Mouse (Mus musculus): ENCODE measurements around the gene Mthfsd. TPM values are rescaled to one million over a fixed set of nuclear protein-coding genes. Genes with fewer than 3 reads are reported as not detected.
"Not testable (repeated sequence)": the region's sequence is repeated elsewhere in the genome, so short reads cannot be mapped to it uniquely, and the experiment has no call there.

Gene Mthfsd
- polyA plus RNA-seq (2015; fragmentation: Nextera tagmentation; extraction: Ambion mirVana) = 32.1 and 32.3 TPM in 2 replicates

GRCm38 (mm10) chr8:121107668-121108656 is at the start of gene Mthfsd:
Gene Mthfsd, minus strand, starts transcription at chr8:121108392.
- H3K36me3 ChIP-seq (ENCODE audit: control insufficient read depth, insufficient read depth) = peaks cover 9% of the 10 kb centered on the region; the same call in 1 of the 2 replicates
- ATAC-seq (replicated peaks; ENCODE audit: extremely low read depth, insufficient read depth, low FRiP score) = peak; percentile 92
- H3K4me1 ChIP-seq (ENCODE audit: control insufficient read depth, insufficient read depth, low read length) = peaks cover 12% of the 10 kb centered on the region
- H3K9me3 ChIP-seq (replicated peaks; ENCODE audit: control insufficient read depth, low read length) = no peaks in the 10 kb centered on the region
- WGBS = 1% methylated on average over 75 of the region's 75 CpGs
- H3K4me3 ChIP-seq (ENCODE audit: low read length) = peak within 1 kb of the TSS; percentile 68
- H3K9ac ChIP-seq (ENCODE audit: low read length) = peak within 1 kb of the TSS; percentile 81
- 0 out of 2 replicates have a peak, but pooled peaks cover 7% of the 10 kb centered on the region for H3K27me3 ChIP-seq (ENCODE audit: control insufficient read depth, insufficient read depth, low read length)
- H3K4me2 ChIP-seq (ENCODE audit: low read depth, low read length) = peak within 1 kb of the TSS; percentile 93
- peak within 1 kb of the TSS; percentile 49 for H3K27ac ChIP-seq (ENCODE audit: low read length)

- Histone ChIP-seq H3K4me1 (ENCODE audit: control insufficient read depth, insufficient read depth, low read length) (peaks cover 15% of the 10 kb centered on the region), H3K27me3 (ENCODE audit: control insufficient read depth, insufficient read depth, low read length) (peaks cover 3% of the 10 kb centered on the region), H3K4me3 (ENCODE audit: low read length) (no peak overlapping the region), H3K36me3 (ENCODE audit: control insufficient read depth, insufficient read depth) (no peaks in the 10 kb centered on the region), H3K9ac (ENCODE audit: low read length) (no peak overlapping the region), H3K27ac (ENCODE audit: low read length) (no peak overlapping the region), H3K9me3 (replicated peaks; ENCODE audit: control insufficient read depth, low read length) (no peaks in the 10 kb centered on the region), H3K4me2 (ENCODE audit: low read depth, low read length) (no peak overlapping the region)
- no peak for ATAC-seq (replicated peaks; ENCODE audit: extremely low read depth, insufficient read depth, low FRiP score)
- WGBS = 80% methylated on average over 7 of the region's 7 CpGs
Measured at GRCm38 (mm10) chr8:121156990-121157491, 48.8 kb upstream of the Mthfsd start.

GRCm38 (mm10) chr8:121152394-121152793 is 44.2 kb upstream of the Mthfsd start:
- H3K36me3 ChIP-seq (ENCODE audit: control insufficient read depth, insufficient read depth) = no peaks in the 10 kb centered on the region
- H3K4me1 ChIP-seq (ENCODE audit: control insufficient read depth, insufficient read depth, low read length) = peaks cover 8% of the 10 kb centered on the region
- peak; percentile 28; the same call in 1 of the 2 replicates for ATAC-seq (replicated peaks; ENCODE audit: extremely low read depth, insufficient read depth, low FRiP score)
- H3K4me2 ChIP-seq (ENCODE audit: low read depth, low read length) = 0 out of 2 replicates have a peak overlapping the region, but pooled peaks have one; percentile 7
- H3K9ac ChIP-seq (ENCODE audit: low read length) = no peak overlapping the region
- H3K4me3 ChIP-seq (ENCODE audit: low read length) = no peak overlapping the region
- no peaks in the 10 kb centered on the region for H3K9me3 ChIP-seq (replicated peaks; ENCODE audit: control insufficient read depth, low read length)
- WGBS = 20% methylated on average over 12 of the region's 12 CpGs
- H3K27me3 ChIP-seq (ENCODE audit: control insufficient read depth, insufficient read depth, low read length) = peaks cover 3% of the 10 kb centered on the region
- no peak overlapping the region for H3K27ac ChIP-seq (ENCODE audit: low read length)

GRCm38 (mm10) chr8:121148573-121149083 is 40.4 kb upstream of the Mthfsd start:
- ATAC-seq (replicated peaks; ENCODE audit: extremely low read depth, insufficient read depth, low FRiP score) = no peak
- H3K4me3 ChIP-seq (ENCODE audit: low read length) = no peak overlapping the region
- H3K4me1 ChIP-seq (ENCODE audit: control insufficient read depth, insufficient read depth, low read length) = peaks cover 8% of the 10 kb centered on the region
- H3K27ac ChIP-seq (ENCODE audit: low read length) = no peak overlapping the region
- H3K27me3 ChIP-seq (ENCODE audit: control insufficient read depth, insufficient read depth, low read length) = peaks cover 5% of the 10 kb centered on the region
- WGBS = 21% methylated on average over 8 of the region's 8 CpGs
- H3K4me2 ChIP-seq (ENCODE audit: low read depth, low read length) = no peak overlapping the region
- no peaks in the 10 kb centered on the region for H3K9me3 ChIP-seq (replicated peaks; ENCODE audit: control insufficient read depth, low read length)
- H3K36me3 ChIP-seq (ENCODE audit: control insufficient read depth, insufficient read depth) = no peaks in the 10 kb centered on the region
- no peak overlapping the region for H3K9ac ChIP-seq (ENCODE audit: low read length)

- H3K4me3 ChIP-seq (ENCODE audit: low read length); H3K9ac ChIP-seq (ENCODE audit: low read length); H3K27me3 ChIP-seq (ENCODE audit: control insufficient read depth, insufficient read depth, low read length); H3K4me2 ChIP-seq (ENCODE audit: low read depth, low read length); ATAC-seq (replicated peaks; ENCODE audit: extremely low read depth, insufficient read depth, low FRiP score); H3K27ac ChIP-seq (ENCODE audit: low read length); H3K36me3 ChIP-seq (ENCODE audit: control insufficient read depth, insufficient read depth); H3K9me3 ChIP-seq (replicated peaks; ENCODE audit: control insufficient read depth, low read length); H3K4me1 ChIP-seq (ENCODE audit: control insufficient read depth, insufficient read depth, low read length): not testable (repeated sequence)
- 68% methylated on average over 4 of the region's 6 CpGs for whole genome bisulfite sequencing
Measured at GRCm38 (mm10) chr8:121145457-121146134, 37.4 kb upstream of the Mthfsd start.

GRCm38 (mm10) chr8:121136856-121137255 is 28.7 kb upstream of the Mthfsd start:
- ATAC-seq (replicated peaks; ENCODE audit: extremely low read depth, insufficient read depth, low FRiP score) = no peak

GRCm38 (mm10) chr8:121134512-121134911 is 26.3 kb upstream of the Mthfsd start:
- 89% methylated on average over 11 of the region's 11 CpGs for WGBS
- Histone ChIP-seq H3K4me1 (ENCODE audit: control insufficient read depth, insufficient read depth, low read length) (peaks cover 3% of the 10 kb centered on the region; the same call in 1 of the 2 replicates), H3K27ac (ENCODE audit: low read length) (no peak overlapping the region), H3K9ac (ENCODE audit: low read length) (no peak overlapping the region), H3K9me3 (replicated peaks; ENCODE audit: control insufficient read depth, low read length) (peaks cover 6% of the 10 kb centered on the region; the same call in 1 of the 2 replicates), H3K4me2 (ENCODE audit: low read depth, low read length) (no peak overlapping the region), H3K36me3 (ENCODE audit: control insufficient read depth, insufficient read depth) (no peaks in the 10 kb centered on the region; the same call in 1 of the 2 replicates), H3K27me3 (ENCODE audit: control insufficient read depth, insufficient read depth, low read length) (peaks cover 20% of the 10 kb centered on the region), H3K4me3 (ENCODE audit: low read length) (no peak overlapping the region)
- no peak for ATAC-seq (replicated peaks; ENCODE audit: extremely low read depth, insufficient read depth, low FRiP score)

More at GRCm38 (mm10) chr8:121136856-121137255, 28.7 kb upstream of the Mthfsd start:
- H3K36me3 ChIP-seq (ENCODE audit: control insufficient read depth, insufficient read depth) = no peaks in the 10 kb centered on the region; the same call in 1 of the 2 replicates
- H3K4me1 ChIP-seq (ENCODE audit: control insufficient read depth, insufficient read depth, low read length) = peaks cover 3% of the 10 kb centered on the region; the same call in 1 of the 2 replicates
- no peak overlapping the region for H3K4me2 ChIP-seq (ENCODE audit: low read depth, low read length)
- peaks cover 6% of the 10 kb centered on the region; the same call in 1 of the 2 replicates for H3K9me3 ChIP-seq (replicated peaks; ENCODE audit: control insufficient read depth, low read length)
- peaks cover 2% of the 10 kb centered on the region; the same call in 1 of the 2 replicates for H3K27me3 ChIP-seq (ENCODE audit: control insufficient read depth, insufficient read depth, low read length)
- 96% methylated on average over 6 of the region's 6 CpGs for WGBS
- H3K4me3 ChIP-seq (ENCODE audit: low read length) = no peak overlapping the region
- no peak overlapping the region for H3K27ac ChIP-seq (ENCODE audit: low read length)
- no peak overlapping the region for H3K9ac ChIP-seq (ENCODE audit: low read length)

- ATAC-seq (replicated peaks; ENCODE audit: extremely low read depth, insufficient read depth, low FRiP score) = no peak
- Histone ChIP-seq H3K9ac (ENCODE audit: low read length) (no peak overlapping the region), H3K36me3 (ENCODE audit: control insufficient read depth, insufficient read depth) (no peaks in the 10 kb centered on the region; the same call in 1 of the 2 replicates), H3K4me3 (ENCODE audit: low read length) (no peak overlapping the region), H3K4me2 (ENCODE audit: low read depth, low read length) (no peak overlapping the region), H3K4me1 (ENCODE audit: control insufficient read depth, insufficient read depth, low read length) (peaks cover 3% of the 10 kb centered on the region; the same call in 1 of the 2 replicates), H3K9me3 (replicated peaks; ENCODE audit: control insufficient read depth, low read length) (peaks cover 6% of the 10 kb centered on the region; the same call in 1 of the 2 replicates), H3K27ac (ENCODE audit: low read length) (no peak overlapping the region), H3K27me3 (ENCODE audit: control insufficient read depth, insufficient read depth, low read length) (peaks cover 24% of the 10 kb centered on the region)
- 83% methylated on average over 10 of the region's 10 CpGs for WGBS
Measured at GRCm38 (mm10) chr8:121134102-121134501, 25.9 kb upstream of the Mthfsd start.

Data from heart, embryonic 16.5 days (tissue).